Mouse (Mus musculus) CH12F3 (cell line): Measurements from ENCODE around the gene Ttc23.

Experiments
- in situ Hi-C: fragments of 300-500 bp; cut with MboI; formaldehyde crosslinking; loops from 2 replicates; pipeline ENCODE4 v1.14.3; 2020; ENCODE audit warnings: low sequenced_read_pairs

Ttc23 gene

DNA sequence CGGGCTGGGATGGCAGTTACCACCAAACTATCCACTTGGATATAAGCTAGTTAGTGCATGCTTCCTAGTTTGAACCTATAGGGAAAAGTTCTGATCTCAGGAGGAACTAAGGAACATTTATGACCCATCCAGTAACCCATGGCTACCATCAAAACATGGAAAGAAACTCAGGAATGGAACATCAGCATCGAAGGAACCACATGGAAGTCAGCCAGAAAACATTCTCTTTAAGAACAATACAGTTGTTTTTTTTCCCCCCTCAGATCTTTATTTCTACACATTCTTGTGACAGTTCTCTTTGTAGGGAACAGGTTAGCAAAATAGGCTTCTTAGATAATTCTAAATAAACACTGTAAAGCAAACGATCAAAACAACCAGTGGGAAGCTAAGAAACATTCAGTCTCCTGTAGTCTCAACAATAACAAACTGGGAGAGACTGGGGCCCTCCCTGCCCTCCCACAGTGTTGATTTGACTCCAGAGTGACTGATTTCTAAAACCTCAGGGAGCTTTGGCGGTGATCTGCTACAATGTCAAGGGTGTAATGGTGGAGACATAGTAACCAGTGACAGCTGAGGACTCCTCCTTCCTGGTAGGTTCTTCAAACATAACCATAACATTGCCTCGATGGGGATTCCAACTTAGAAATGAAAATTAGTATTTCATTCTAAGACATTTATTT is 83.4 kb downstream of the Ttc23 start:
- in situ Hi-C loops = no loop called here

DNA sequence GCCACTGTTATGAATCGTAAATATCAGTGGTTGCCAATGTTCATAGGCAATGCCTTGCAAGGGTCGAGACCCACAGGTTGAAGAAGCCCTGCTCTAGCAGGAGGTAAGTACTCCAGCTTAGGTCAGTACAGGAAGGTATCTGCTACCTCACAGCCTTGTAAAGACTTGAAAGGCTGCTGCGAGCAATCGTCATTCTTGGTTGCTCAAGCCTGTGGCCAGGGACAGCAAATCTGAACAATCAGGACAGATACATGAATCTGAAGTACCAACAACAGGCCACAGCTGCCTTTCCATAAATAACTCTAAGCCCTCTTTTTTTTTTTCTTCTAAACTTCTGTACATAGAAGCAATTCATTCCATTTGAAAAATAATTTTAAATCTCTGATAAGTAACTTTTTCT is 85.1 kb downstream of the Ttc23 start:
- in situ Hi-C loops = no loop called here

DNA sequence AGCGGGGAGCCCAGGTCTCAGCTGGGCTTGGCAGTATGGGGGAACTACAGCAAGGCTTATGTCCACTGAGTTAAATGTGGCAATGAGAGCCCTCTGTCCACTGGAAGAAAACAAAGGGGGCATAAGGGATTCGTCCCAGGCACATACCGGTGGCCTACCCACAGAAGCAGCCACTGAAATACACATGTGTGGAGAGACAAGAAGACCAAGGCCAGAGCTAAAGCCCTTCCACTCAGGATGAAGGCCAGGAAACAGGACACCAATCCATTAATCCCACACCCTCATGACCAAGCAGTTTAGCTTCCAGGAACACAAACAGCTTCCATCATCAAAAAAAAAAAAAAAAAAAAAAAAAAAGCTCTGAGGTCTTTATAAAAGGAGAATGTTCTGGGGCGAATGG is 93.2 kb downstream of the Ttc23 start:
- in situ Hi-C loops = no loop called here

DNA sequence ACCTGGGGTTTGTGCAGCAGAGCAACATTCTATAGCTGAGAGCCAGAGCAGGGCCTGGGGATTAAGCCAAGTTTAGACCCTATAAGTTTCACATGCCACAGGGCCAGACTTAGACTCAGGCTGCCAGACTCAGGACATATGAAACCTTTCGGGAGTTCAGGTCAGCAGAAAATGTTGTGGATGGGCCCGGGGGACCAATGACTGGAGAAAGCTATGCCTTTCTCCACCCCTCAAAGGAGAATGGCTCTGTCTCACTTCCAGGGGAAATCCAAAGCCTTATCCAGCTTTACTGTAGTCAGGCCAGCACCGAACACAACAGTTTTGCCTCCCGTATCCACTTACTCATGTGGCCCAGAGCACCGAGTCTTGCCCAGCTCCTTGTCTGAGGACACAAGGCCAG is 93.6 kb downstream of the Ttc23 start:
- in situ Hi-C loops = no loop called here

DNA sequence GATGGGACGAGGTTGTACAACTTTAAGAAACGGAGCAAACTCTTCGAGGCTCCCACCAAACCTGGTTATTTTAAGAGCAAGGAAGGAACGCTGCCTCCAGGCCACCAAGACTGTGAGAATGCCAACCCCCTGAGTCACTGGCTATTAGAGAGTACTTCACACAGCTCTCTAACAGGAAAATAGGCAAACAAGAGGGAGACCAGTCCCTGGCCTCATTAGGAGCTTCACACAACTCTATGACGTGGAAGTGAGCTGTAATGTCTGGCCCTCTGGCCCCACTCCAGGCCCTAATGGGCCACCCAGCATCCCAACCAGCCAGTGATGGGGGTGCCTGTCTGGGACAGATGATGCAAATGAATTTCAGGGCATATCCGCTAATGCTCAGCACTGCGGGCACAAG is 94.5 kb downstream of the Ttc23 start:
- in situ Hi-C loops = no loop called here

DNA sequence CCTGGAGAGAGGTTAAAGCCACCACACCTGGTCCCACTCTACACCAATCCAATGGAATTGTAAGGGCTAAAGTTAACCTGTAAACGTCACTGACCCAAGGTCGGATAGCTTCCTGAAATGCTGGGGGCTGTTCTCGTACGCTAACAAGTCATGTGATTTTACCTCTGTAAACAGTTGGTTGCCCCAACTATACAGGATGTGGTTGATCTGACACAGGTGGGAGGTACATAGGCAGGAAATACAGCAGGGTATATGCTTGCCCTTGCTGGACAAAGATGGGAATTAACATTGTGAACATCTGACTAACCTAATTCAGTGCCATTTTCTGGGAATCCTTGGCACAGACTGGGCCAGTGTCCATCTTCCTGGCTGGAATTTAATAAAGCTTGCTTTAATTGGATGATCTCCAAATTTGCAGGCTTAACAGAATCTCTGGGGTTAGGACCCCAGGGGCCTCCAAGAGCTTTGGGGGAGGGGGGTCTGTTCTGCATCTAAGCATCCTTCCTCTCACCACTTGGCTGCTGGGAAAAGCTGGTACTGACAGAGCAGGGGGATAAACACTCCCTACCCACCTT is 100.6 kb downstream of the Ttc23 start:
- in situ Hi-C loops = no loop called here

DNA sequence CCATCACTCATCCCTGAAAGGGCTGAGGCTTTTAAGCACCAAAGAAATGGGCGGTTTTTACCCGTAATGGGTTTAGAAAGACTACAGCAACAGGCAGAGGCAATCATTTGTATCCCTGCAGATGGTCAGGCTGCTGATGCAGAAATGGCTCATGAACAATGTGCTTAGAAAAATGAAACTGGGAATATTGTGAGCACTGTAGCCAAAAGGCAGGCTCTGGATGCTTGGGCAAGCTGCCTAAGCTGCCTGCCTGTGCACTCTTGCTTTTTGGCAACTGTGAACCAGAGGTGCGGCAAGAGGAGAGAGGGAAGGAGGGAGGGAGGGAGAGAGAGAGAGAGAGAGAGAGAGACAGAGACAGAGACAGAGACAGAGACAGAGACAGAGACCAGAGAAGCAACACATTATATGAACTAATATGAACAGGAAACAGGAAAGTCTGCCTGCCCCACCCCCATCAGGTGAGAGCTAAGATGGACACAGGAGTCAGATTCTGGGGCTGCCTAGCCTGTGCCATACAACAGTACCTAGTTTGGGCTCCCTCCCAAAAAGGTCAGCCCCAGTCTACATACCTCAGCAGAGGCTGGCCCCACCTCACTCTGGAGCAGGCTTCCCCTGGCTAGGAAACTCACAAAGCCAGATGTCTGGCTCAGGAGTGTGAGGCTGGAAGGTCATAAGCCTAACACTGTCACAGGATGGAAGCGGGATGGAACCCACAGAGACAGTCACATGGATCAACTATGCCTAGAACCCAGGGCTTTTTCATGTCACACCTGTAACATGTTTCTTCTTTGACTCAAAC is 102.4 kb downstream of the Ttc23 start:
- in situ Hi-C loops = no loop called here

DNA sequence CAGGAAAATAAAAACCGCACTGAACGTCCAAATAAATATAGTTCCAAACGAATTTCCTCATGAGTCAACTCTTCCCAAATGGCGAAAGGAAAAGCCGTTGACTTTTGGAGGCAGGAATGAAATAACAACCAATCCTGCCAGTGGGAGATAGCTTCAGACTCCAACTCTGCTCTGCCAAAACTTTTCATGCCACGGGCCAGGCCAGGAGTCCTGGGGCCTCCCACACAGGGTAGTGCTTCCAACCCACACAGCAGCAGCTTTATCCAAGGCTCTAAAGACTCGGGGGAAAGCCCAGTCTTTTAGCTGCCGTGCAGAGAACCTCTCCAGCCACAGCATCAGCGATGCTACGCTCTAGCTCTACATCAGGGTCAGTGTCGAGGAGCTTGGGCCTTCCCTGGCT is 107.4 kb downstream of the Ttc23 start:
- in situ Hi-C loops = no loop called here

DNA sequence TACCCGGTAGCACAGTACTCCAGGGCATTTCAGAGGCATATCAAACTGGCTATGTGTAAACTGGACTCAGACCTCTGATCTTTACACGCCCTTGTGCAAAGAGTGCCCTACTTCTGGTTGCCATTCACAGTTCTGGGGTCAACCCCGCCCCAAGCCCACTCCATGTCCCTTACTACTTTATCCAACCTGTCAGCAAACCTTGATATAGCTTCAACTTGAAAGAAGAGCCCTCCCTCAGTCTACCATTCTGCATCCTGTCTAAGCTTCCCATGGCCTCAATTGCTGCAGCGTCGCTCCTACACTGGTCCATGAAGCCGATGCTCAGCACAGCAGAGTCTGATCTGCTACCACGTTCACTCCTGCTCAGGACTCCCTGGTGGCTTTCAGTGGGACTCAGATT is 108.2 kb downstream of the Ttc23 start:
- in situ Hi-C loops = no loop called here

DNA sequence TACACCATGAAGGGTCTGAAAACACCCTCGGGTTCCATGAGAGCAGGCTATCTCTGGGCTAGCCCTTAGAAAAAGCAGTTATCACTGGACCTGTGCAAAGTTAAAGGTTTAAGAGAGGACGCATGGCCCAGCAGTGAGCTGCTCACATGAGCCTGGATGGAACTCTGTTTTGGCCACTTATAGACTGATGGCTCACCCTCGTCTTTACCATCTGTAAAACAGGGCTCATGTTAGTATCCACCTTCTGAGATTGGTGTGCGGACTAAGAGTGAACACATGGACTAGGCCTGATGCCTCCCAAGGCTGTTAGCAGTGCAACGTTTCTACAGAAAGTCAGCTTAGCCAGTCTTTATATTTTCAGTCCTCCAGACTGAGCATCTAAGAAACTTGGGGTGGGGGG is 109.4 kb downstream of the Ttc23 start:
- in situ Hi-C loops = no loop called here

DNA sequence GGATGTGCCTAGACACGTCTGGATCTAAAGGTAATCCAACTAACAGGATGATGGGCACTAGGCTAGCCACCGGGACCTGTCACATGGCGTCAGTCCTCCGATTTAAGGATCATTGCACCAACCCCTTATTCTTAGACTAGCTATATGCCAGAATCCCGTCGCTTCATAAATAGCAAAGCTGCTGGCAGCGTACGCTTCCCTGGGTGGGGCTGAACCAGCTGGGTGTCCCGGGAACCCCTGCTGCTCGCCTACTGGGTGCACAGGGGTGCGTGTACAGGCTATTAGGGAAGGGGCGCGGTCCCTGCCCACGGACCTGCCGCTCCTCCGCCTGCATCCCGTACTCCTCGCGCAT is 111.3 kb downstream of the Ttc23 start:
- in situ Hi-C loops = no loop called here

DNA sequence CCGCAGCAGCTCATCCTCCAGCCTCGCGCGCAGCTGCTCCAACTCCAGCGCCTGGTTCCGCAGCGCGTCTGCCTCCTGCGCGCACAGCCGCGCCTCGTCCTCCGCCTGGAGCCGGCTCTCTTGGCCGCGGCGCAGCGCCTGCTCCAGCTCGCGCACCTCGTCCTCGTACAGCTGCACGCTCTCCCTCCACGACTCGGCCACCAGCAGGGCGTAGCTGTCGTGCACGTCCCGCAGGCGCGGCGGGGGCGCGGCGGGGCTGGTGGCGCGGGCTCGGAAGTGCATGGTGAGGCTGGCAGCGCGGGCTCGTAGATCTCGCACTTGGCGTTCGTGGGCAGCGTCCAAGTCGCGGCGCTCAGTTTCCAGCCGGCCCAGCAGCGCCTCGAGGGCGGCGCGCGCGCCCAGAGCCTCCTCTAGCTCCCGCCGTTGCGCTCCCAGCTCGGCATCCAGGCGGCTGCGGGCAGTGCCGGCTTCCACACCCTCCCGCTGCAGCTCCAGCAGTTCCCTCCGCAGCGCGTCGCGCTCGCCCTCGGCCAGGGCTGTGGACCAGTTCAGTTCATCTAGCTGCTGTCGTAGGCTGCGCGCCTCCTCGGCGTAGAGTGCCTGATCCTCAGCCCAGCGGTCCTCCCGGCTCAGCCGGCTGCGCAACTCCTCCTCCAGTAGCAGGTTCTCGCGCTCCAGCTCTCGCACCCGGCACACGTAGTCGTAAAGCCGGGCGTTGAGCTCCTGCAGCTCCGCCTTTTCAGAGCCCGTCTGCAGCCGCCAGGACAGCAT is 111.8 kb downstream of the Ttc23 start:
- in situ Hi-C loops = no loop called here

DNA sequence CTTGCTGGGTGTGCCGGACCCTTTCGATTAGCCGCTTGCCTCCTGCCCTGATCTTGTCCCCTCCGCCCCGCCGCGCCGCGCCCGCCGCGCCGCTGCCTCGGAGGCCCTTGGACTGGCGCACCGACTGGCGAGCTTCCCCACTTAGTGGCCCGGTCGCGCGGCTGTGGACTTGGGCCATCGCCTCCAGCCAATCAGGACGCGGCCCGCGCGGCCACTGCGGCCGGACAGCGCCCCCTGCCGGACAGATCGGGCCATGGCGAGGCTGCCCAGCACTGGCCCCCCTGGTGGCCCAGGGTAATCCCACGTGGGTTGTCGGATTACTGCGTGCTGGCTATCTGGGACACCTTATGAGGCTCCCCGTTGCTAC is 112.4 kb downstream of the Ttc23 start, which contains the start of gene Synm:
TSS of gene Synm (minus strand) at position 114 of the 367 bp plus-strand sequence.
- in situ Hi-C loops = no loop called here

DNA sequence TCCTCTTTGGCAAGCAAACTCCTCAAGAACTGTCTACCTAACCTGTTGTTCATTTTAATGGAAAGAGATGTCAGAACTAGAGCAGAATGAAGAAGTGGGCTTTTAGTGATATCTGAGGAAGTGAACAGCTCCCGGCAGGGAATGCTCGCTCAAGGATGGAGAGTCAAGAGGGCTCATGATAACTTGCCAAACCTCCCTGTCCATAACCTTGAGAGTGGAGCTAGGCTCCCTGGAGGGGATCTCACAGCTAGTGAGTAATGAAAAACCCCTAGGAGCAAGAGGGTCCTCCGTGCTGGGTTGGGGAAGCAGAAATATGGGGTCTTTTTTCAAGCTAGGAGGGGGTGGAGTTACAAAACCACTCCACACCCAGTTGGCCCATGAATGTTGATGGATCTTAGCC is 116.4 kb downstream of the Ttc23 start:
- in situ Hi-C loops = no loop called here

DNA sequence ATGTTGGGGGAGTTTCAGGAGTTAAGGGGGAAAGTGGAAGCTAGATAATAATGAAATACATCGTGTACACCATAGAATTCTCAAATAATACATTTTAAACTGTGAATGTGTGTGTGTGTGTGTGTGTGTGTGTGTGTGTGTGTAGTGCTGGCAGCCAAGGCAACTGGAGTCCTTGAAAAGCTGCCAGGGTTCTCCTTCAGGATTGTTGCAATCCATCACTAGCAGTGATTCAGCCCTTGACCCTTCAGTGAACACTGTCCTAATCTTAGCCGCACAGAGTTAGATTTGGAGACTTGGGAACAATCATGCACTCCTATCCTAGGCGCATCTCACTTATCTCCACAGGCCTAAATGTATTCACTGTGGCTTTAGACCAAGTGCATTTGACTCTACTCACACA is 120.9 kb downstream of the Ttc23 start:
- in situ Hi-C loops = no loop called here

DNA sequence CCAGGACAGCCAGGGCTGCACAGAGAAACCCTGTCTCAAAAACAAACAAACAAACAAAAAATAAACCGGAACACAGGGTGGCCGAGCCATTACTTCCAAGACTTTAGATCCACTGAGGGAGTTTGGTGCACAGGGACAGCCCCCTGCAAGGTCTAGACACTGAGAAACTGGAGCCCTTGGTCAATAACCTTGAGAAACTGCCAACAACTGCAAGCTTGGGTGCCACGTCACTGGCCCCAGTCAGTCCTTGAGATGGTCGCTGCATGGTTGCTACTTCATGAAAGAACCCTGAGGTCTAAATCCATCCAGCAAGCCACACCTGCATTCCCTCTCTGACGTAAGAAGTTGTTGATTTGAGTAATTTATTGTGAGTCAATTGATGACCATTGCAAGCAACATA is 122.3 kb downstream of the Ttc23 start:
- in situ Hi-C loops = no loop called here

DNA sequence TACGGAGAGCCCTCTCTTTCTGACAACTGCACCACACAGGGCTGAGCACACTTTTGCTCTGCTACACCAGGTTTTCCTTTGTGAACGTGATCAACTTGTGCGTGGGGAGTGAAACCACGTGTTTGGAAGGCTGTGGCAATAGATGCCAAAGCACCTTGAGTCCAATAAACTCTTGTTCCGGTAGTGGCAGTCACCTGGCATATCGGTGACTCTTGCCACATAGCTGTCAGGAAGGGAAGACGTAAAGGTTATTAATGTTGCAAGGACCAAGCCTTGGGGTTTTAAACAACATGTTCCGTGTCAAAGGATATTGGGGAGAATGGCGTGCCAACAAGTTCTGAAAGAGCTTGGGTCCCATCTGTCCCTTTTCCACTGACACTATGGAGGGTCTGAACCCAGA is 125.0 kb downstream of the Ttc23 start:
- in situ Hi-C loops = no loop called here

DNA sequence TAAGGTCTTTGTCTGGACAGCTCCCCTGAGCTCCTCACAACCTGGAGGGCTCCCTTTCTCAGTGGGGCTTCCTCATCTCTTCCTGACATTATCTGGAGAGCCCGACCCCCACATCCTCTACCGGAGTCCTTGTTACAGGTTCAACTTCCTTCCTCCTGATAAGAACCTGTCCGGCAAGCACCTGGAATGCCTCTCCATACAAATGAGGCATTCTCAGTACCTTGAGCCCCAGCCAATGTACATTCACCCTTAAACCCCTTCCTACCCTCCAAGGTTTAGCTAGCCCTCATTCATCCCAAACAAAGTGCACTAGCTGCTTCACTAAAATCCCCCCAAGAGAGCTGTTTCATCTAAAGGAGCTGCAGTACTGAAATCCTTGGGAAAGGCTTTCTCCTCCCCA is 128.4 kb downstream of the Ttc23 start:
- in situ Hi-C loops = loop anchor here (25.0 kb wide), 1 partner anchor 537 kb away; no protein-coding TSS in a partner anchor

DNA sequence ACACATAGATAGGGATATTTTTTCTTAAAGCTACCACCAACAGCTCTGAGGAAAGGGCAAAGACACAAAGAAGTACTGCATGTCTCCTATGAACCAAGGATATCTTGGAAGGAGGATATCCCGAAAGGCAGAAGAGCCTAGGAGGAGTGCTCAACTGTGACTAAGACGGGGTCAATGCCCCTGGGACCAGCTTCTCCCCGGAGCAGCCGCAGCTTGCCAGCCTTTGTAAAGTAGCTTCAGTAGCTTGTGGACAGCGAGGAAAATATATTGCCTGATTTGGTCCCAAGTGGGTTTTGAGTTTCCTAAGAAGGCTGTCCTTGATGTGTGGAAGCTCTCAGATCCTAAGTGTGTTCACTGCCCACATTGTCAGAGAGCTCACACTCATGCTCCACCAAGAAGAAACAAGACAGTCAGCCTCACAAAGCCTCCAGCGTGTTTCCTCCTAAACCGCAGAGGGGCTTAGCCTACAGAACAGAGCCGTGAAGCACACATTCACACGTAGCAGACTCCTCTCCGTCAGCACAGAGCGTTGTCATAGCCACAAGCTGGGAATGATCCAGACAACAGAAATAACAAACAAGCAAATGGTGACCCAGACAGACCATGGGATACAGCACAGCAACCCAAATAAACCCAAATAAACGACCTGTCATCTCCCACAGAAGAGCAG is 129.6 kb downstream of the Ttc23 start:
- in situ Hi-C loops = loop anchor here (25.0 kb wide), 1 partner anchor 536 kb away; no protein-coding TSS in a partner anchor

DNA sequence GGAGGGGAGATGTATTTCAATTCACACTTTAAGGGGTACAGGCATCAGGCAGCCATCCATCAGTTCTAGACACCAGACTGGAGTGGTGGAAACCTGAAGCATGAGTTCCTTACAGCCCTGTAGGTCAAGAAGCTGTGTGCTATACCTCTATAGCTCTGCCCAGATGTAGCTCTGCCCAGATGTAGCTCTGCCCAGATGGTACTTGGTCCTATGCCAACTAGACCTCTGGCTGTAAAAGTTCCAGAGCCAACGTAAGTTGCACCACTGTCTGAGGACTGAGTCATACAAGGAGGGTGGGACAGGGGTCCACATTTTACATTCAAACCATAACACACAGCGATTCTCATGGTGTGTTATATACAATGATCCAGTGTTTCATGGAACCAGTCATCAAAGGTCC is 140.7 kb downstream of the Ttc23 start:
- in situ Hi-C loops = loop anchor here (25.0 kb wide), 1 partner anchor 524 kb away; no protein-coding TSS in a partner anchor

DNA sequence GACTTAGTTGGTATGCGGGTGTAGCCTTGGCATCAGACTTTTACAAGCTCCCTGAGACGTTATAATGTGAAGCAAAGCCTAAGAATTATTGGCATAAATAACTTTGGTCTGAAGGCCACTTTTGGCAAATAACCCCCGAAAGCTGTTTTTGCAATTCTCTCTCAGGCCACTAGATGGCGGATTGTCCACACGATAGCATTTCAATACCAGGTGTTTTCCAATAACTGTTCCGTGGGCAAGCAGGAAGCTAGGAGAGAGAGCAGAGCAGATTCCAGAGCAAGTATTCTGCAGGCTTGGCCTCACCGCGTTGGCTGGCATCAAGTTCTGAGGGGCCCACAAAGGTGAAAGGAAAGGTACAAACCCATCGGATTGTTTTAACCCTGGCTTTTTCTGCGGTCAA is 141.5 kb downstream of the Ttc23 start:
- in situ Hi-C loops = loop anchor here (25.0 kb wide), 1 partner anchor 524 kb away; no protein-coding TSS in a partner anchor
